Mouse (Mus musculus) macrophage (primary cell): Measurements from ENCODE around the gene Pan3. TPM values are rescaled to one million over a fixed set of nuclear protein-coding genes. Genes with fewer than 3 reads are reported as not detected.

Experiments used
- H3K27ac ChIP-seq: fragments of 350-480 bp; formaldehyde crosslinking; 2 replicates; pipeline ENCODE4 v1.9.0; 2021
- H3K36me3 ChIP-seq: fragments of 350-480 bp; formaldehyde crosslinking; 2 replicates; pipeline ENCODE4 v1.9.0; 2021; ENCODE audit errors: inconsistent target
- H3K4me3 ChIP-seq: fragments of 350-480 bp; formaldehyde crosslinking; 2 replicates; pipeline ENCODE4 v1.9.0; 2021; ENCODE audit errors: inconsistent target
- H3K79me2 ChIP-seq: fragments of 350-480 bp; formaldehyde crosslinking; 2 replicates; pipeline ENCODE4 v1.9.0; 2021; ENCODE audit errors: inconsistent target
- WGBS: methylation state at CpG from one replicate; pipeline ENCODE4 v1.1.7; 2026; ENCODE audit warnings: inconsistent platforms; ENCODE audit not compliant: missing documents; 5-methylcytosine and 5-hydroxymethylcytosine counted together
- polyA plus RNA-seq: library from polyadenylated mRNA; stranded (reverse); fragments of 250-400 nt; gene quantifications from 3 replicates; pipeline ENCODE4 v1.2.4, GENCODE M21; 2018; ENCODE audit warnings: inconsistent platforms

Gene Pan3
- polyA plus RNA-seq, 1 experiment from 2014 or later = 33.8 TPM

- no peaks in the 10 kb centered on the region for H3K36me3 ChIP-seq
- WGBS = 77% methylated on average over 5 of the region's 6 CpGs
- H3K79me2 ChIP-seq = peaks cover 100% of the 10 kb centered on the region
- no peak overlapping the region for H3K27ac ChIP-seq
- no peak overlapping the region for H3K4me3 ChIP-seq
These were observed 14.3 kb downstream of the Pan3 start for GRCm38 (mm10) chr5:147444298-147444697.

DNA sequence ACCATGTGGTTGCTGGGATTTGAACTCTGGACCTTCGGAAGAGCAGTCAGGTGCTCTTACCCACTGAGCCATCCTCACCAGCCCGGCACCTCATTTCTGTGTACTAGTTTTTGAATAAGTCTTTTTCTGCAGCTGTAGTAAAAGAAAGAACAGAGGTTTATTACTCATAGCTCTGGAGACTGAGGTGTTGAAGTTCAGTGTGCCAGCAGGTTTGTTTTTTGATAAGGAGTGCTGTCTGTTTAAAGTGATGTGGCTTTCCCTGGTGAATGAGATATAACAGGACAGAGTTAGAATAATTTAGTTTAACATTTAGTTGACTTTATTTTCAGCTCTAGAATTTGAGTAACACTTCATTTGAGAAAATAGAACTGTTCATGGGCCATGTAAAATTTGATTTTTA, 14.8 kb downstream of the Pan3 start:
- H3K36me3 ChIP-seq = no peaks in the 10 kb centered on the region
- no peak overlapping the region for H3K4me3 ChIP-seq
- H3K79me2 ChIP-seq = peaks cover 100% of the 10 kb centered on the region
- WGBS = 90% methylated on average over 2 of the region's 2 CpGs
- no peak overlapping the region for H3K27ac ChIP-seq

GRCm38 (mm10) chr5:147445252-147445651, 15.3 kb downstream of the Pan3 start:
- WGBS = 90% methylated on average over 4 of the region's 4 CpGs

GRCm38 (mm10) chr5:147448526-147448925, 18.6 kb downstream of the Pan3 start:
- Histone ChIP-seq H3K27ac (no peak overlapping the region), H3K79me2 (peaks cover 100% of the 10 kb centered on the region), H3K36me3 (peaks cover 11% of the 10 kb centered on the region; the same call in 1 of the 2 replicates), H3K4me3 (no peak overlapping the region)
- WGBS = 93% methylated on average over 4 of the region's 4 CpGs

More at GRCm38 (mm10) chr5:147445252-147445651, 15.3 kb downstream of the Pan3 start:
- H3K4me3 ChIP-seq = no peak overlapping the region
- peaks cover 100% of the 10 kb centered on the region for H3K79me2 ChIP-seq
- H3K36me3 ChIP-seq = no peaks in the 10 kb centered on the region
- H3K27ac ChIP-seq = no peak overlapping the region

DNA sequence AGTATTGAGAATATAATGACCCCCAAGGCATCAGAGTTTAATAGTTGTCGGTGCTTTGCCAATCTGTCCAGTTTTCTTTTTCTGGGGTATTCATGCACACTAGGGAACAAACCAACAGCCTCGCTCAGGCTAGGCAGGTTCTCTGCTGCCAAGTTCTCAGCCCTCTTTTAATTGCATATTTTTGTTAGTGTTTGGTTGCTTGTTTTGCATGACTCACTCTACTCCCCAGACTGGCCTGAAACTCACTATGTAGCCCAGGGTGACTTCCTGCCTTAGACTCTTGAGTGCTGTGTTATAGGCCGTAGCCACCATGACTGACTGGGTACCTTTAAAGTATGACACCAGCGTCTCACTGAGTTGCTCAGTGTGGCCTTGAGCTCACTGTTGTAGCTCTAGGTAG, 19.0 kb downstream of the Pan3 start:
- Histone ChIP-seq H3K4me3 (no peak overlapping the region), H3K79me2 (peaks cover 100% of the 10 kb centered on the region), H3K27ac (no peak overlapping the region), H3K36me3 (peaks cover 15% of the 10 kb centered on the region)
- WGBS = 82% methylated on average over 4 of the region's 4 CpGs

GRCm38 (mm10) chr5:147456491-147456890, 26.5 kb downstream of the Pan3 start:
- H3K27ac ChIP-seq = no peak overlapping the region
- H3K36me3 ChIP-seq = peaks cover 19% of the 10 kb centered on the region
- 91% methylated on average over 4 of the region's 4 CpGs for WGBS
- no peak overlapping the region for H3K4me3 ChIP-seq
- peaks cover 100% of the 10 kb centered on the region for H3K79me2 ChIP-seq

DNA sequence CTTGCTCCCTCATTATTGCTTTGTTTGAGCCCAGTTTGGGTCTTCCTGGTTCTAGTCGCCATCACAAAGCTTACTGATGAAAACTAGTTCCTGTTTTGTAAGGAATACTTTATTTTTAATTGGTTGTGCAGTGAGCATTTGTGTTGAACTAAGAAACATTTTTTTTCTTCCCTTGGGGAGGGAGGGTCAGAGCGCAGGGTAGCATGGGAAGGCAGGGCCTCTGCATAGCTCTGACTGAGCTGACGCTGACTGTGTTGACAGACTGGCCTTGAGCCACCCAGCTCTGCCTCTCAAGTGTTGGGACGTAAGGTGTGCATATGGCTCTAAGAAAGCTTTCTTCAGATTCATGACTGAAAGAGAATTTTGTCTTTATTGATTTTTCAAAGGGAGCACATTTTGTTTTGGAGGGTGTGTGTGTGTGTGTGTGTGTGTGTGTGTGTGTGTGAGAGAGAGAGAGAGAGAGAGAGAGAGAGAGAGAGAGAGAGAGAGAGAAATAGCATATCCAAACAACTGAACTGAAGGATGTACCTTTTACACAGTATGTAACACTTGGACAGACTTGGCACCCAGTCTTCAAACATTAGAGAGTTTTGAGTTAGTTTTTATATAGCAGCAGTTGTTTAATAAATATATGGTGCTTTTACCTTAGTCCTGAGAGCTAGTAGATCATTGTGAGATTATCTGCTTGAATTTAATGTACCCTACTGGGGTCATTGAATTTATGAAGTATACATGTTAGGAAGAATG, 30.0 kb downstream of the Pan3 start:
- Histone ChIP-seq H3K36me3 (peaks cover 12% of the 10 kb centered on the region; the same call in 1 of the 2 replicates), H3K4me3 (no peak overlapping the region), H3K27ac (no peak overlapping the region), H3K79me2 (peaks cover 100% of the 10 kb centered on the region)
- WGBS = 88% methylated on average over 3 of the region's 4 CpGs

DNA sequence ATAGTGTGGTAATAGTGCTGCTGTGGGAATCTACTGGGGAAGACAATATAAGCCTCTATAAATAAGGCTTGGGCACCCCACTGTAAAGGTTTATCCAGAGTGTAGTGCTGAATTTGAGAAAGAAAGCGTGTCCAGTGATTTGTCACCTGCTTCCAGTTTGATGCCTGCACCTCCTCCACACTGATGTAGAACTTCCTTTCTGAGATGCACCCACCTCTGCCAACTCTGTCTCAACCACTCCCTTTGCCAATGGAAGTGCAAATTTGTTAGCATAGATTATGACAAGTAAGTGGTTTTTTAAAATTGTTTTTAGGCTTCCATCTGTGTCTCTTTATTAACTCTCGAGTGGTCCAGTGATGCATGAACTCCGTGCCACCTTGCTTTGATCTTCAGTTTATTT, 33.3 kb downstream of the Pan3 start:
- H3K36me3 ChIP-seq = peaks cover 12% of the 10 kb centered on the region; the same call in 1 of the 2 replicates
- H3K27ac ChIP-seq = no peak overlapping the region
- no peak overlapping the region for H3K4me3 ChIP-seq
- peaks cover 98% of the 10 kb centered on the region for H3K79me2 ChIP-seq
- WGBS = 85% methylated on average over 3 of the region's 3 CpGs

- no peak overlapping the region for H3K27ac ChIP-seq
- no peak overlapping the region for H3K4me3 ChIP-seq
- H3K36me3 ChIP-seq = peaks cover 12% of the 10 kb centered on the region; the same call in 1 of the 2 replicates
- peaks cover 80% of the 10 kb centered on the region; the same call in 1 of the 2 replicates for H3K79me2 ChIP-seq
These were observed 36.4 kb downstream of the Pan3 start for GRCm38 (mm10) chr5:147466361-147466760.

- Histone ChIP-seq H3K4me3 (no peak overlapping the region), H3K79me2 (peaks cover 78% of the 10 kb centered on the region), H3K27ac (0 out of 2 replicates have a peak overlapping the region, but pooled peaks have one; percentile 5), H3K36me3 (no peaks in the 10 kb centered on the region)
- WGBS = 12% methylated on average over 5 of the region's 5 CpGs
These were observed 41.2 kb downstream of the Pan3 start for GRCm38 (mm10) chr5:147471163-147471562.

DNA sequence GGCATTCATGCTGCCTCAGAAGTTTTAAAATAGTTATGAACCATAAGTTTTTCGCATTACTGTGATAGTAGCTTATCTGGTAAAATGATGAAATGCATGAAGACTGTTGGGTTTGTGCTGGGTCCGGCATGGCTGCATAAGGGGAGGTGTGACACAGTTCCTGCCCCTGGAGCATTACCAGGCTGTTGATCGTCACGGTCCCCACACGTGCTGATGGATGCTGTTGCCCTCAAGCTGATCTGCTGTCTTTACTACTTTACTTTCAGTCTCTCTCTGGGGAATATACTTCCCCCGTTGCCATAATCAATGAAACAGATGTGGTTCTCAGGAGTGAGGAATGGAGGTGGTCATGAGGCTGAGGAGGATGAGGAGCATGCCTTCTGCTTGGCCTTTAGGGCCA, 43.1 kb downstream of the Pan3 start:
- Histone ChIP-seq H3K79me2 (peaks cover 80% of the 10 kb centered on the region), H3K27ac (no peak overlapping the region), H3K36me3 (no peaks in the 10 kb centered on the region), H3K4me3 (no peak overlapping the region)
- 91% methylated on average over 6 of the region's 6 CpGs for WGBS

DNA sequence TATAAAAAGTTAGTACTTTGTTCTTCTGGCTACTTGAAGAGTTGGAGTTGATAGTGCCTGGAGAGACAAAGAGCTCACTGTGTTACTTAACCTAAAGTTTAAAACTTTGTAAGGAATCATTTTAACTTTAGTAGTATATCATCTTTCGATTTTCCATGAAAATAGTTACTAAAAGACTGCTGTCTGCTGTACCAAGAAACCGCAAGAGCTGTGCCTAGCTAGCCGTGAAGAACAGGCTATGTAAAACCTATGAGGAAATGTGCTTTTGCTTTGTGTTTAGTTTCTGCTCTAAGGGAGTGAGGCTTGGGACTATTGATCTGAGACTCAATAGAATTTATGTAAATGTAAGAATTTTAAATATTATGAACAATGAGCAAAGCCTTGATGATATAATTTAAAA, 43.9 kb downstream of the Pan3 start:
- no peak overlapping the region for H3K27ac ChIP-seq
- 92% methylated on average over 3 of the region's 3 CpGs for WGBS
- peaks cover 81% of the 10 kb centered on the region for H3K79me2 ChIP-seq
- H3K4me3 ChIP-seq = no peak overlapping the region
- H3K36me3 ChIP-seq = no peaks in the 10 kb centered on the region

GRCm38 (mm10) chr5:147476109-147476508, 46.1 kb downstream of the Pan3 start:
- H3K27ac ChIP-seq = no peak overlapping the region
- peaks cover 95% of the 10 kb centered on the region for H3K79me2 ChIP-seq
- H3K4me3 ChIP-seq = no peak overlapping the region
- WGBS = 100% methylated on average over 4 of the region's 5 CpGs
- H3K36me3 ChIP-seq = no peaks in the 10 kb centered on the region

DNA sequence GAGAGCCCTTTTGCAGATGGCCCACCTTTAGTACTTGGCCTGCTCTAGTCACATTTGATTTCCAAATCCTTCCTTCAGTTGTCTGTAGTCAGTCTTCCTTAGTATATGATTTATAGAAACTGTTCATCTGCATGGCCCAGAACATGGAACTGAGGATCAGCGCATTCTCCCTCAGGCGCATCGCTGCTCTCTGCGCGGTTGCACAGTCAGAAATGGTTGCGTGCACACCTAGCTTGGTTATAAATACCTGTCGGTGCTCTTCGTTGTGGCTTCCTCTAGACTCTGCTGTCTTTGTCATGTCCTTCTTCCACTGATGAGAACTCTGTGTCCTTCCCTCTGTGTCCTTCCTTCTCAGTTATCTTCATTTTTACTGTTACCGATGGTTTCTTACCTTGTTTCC, 47.1 kb downstream of the Pan3 start:
- no peaks in the 10 kb centered on the region for H3K36me3 ChIP-seq
- 95% methylated on average over 9 of the region's 9 CpGs for WGBS

GRCm38 (mm10) chr5:147479341-147479740, 49.4 kb downstream of the Pan3 start:
- WGBS = 91% methylated on average over 2 of the region's 2 CpGs
- Histone ChIP-seq H3K4me3 (no peak overlapping the region), H3K27ac (no peak overlapping the region), H3K36me3 (no peaks in the 10 kb centered on the region), H3K79me2 (peaks cover 97% of the 10 kb centered on the region)

More for the DNA sequence above, 47.1 kb downstream of the Pan3 start:
- H3K79me2 ChIP-seq = peaks cover 97% of the 10 kb centered on the region
- no peak overlapping the region for H3K4me3 ChIP-seq
- H3K27ac ChIP-seq = no peak overlapping the region
